Mouse (Mus musculus): Measurements from ENCODE around the gene Atp6v1b1. TPM values are rescaled to one million over a fixed set of nuclear protein-coding genes. Genes with fewer than 3 reads are reported as not detected.

Atp6v1b1 gene
- 0.22 TPM in 1 of 2 replicates, not detected in the other for polyA plus RNA-seq (2014; fragmentation: Nextera tagmentation; extraction: Ambion mirVana)

GRCm38 (mm10) chr6:83742761-83743160 is at the start of gene Atp6v1b1:
TSS of gene Atp6v1b1 (plus strand) at chr6:83742990.
- H3K9me3 ChIP-seq (replicated peaks; ENCODE audit: control insufficient read depth, low read length): no peaks in the 10 kb centered on the region
- H3K27ac ChIP-seq (replicated peaks; ENCODE audit: low read depth, low read length): no peak within 1 kb of the TSS
- no peak for ATAC-seq (replicated peaks; ENCODE audit: insufficient number of reproducible peaks, low FRiP score, low TSS enrichment, low read depth)
- no peak within 1 kb of the TSS for H3K4me3 ChIP-seq (ENCODE audit: low read depth, low read length)
- H3K9ac ChIP-seq (replicated peaks; ENCODE audit: low read length): no peak within 1 kb of the TSS
- no peak within 1 kb of the TSS for H3K4me2 ChIP-seq (ENCODE audit: low read depth, low read length)
- H3K4me1 ChIP-seq (ENCODE audit: control insufficient read depth, insufficient read depth, low read length): no peaks in the 10 kb centered on the region
- H3K27me3 ChIP-seq (ENCODE audit: control insufficient read depth, insufficient read depth, low read length): no peaks in the 10 kb centered on the region
- H3K36me3 ChIP-seq (replicated peaks; ENCODE audit: control insufficient read depth, insufficient read depth, low read depth, low read length): no peaks in the 10 kb centered on the region
- no peak for DNase-seq (ENCODE audit: low spot score)
- 56% methylated on average over 5 of the region's 5 CpGs for WGBS

- no peaks in the 10 kb centered on the region for H3K36me3 ChIP-seq (replicated peaks; ENCODE audit: control insufficient read depth, insufficient read depth, low read depth, low read length)
- H3K4me2 ChIP-seq (ENCODE audit: low read depth, low read length): no peak overlapping the region
- peaks cover 75% of the 10 kb centered on the region for H3K27me3 ChIP-seq (ENCODE audit: control insufficient read depth, insufficient read depth, low read length)
- 1% methylated on average over 9 of the region's 9 CpGs for WGBS
- no peaks in the 10 kb centered on the region for H3K4me1 ChIP-seq (ENCODE audit: control insufficient read depth, insufficient read depth, low read length)
- no peak overlapping the region for H3K9ac ChIP-seq (replicated peaks; ENCODE audit: low read length)
- H3K27ac ChIP-seq (replicated peaks; ENCODE audit: low read depth, low read length): no peak overlapping the region
- no peak overlapping the region for H3K4me3 ChIP-seq (ENCODE audit: low read depth, low read length)
- DNase-seq (ENCODE audit: low spot score): peak; percentile 90
- no peaks in the 10 kb centered on the region for H3K9me3 ChIP-seq (replicated peaks; ENCODE audit: control insufficient read depth, low read length)
- ATAC-seq (replicated peaks; ENCODE audit: insufficient number of reproducible peaks, low FRiP score, low TSS enrichment, low read depth): no peak
Measured at GRCm38 (mm10) chr6:83693835-83694234, 49.0 kb upstream of the Atp6v1b1 start.

GRCm38 (mm10) chr6:83695731-83696130 is 47.1 kb upstream of the Atp6v1b1 start:
- H3K4me3 ChIP-seq (ENCODE audit: low read depth, low read length): no peak overlapping the region
- ATAC-seq (replicated peaks; ENCODE audit: insufficient number of reproducible peaks, low FRiP score, low TSS enrichment, low read depth) (no peak), DNase-seq (ENCODE audit: low spot score) (no peak)
- H3K36me3 ChIP-seq (replicated peaks; ENCODE audit: control insufficient read depth, insufficient read depth, low read depth, low read length): no peaks in the 10 kb centered on the region
- peaks cover 86% of the 10 kb centered on the region for H3K27me3 ChIP-seq (ENCODE audit: control insufficient read depth, insufficient read depth, low read length)
- no peak overlapping the region for H3K4me2 ChIP-seq (ENCODE audit: low read depth, low read length)
- H3K9ac ChIP-seq (replicated peaks; ENCODE audit: low read length): no peak overlapping the region
- H3K27ac ChIP-seq (replicated peaks; ENCODE audit: low read depth, low read length): no peak overlapping the region
- no peaks in the 10 kb centered on the region for H3K9me3 ChIP-seq (replicated peaks; ENCODE audit: control insufficient read depth, low read length)
- H3K4me1 ChIP-seq (ENCODE audit: control insufficient read depth, insufficient read depth, low read length): no peaks in the 10 kb centered on the region
- 3% methylated on average over 3 of the region's 3 CpGs for WGBS

- no peak overlapping the region for H3K9ac ChIP-seq (replicated peaks; ENCODE audit: low read length)
- H3K27me3 ChIP-seq (ENCODE audit: control insufficient read depth, insufficient read depth, low read length): peaks cover 85% of the 10 kb centered on the region
- ATAC-seq (replicated peaks; ENCODE audit: insufficient number of reproducible peaks, low FRiP score, low TSS enrichment, low read depth) (no peak), DNase-seq (ENCODE audit: low spot score) (no peak)
- no peaks in the 10 kb centered on the region for H3K36me3 ChIP-seq (replicated peaks; ENCODE audit: control insufficient read depth, insufficient read depth, low read depth, low read length)
- no peaks in the 10 kb centered on the region for H3K9me3 ChIP-seq (replicated peaks; ENCODE audit: control insufficient read depth, low read length)
- H3K27ac ChIP-seq (replicated peaks; ENCODE audit: low read depth, low read length): no peak overlapping the region
- no peak overlapping the region for H3K4me3 ChIP-seq (ENCODE audit: low read depth, low read length)
- no peaks in the 10 kb centered on the region for H3K4me1 ChIP-seq (ENCODE audit: control insufficient read depth, insufficient read depth, low read length)
- no peak overlapping the region for H3K4me2 ChIP-seq (ENCODE audit: low read depth, low read length)
- WGBS: under 1% methylated on average over 7 of the region's 7 CpGs
Measured at GRCm38 (mm10) chr6:83696684-83697083, 46.1 kb upstream of the Atp6v1b1 start.

- H3K9me3 ChIP-seq (replicated peaks; ENCODE audit: control insufficient read depth, low read length): no peaks in the 10 kb centered on the region
- peaks cover 3% of the 10 kb centered on the region; the same call in 1 of the 2 replicates for H3K4me1 ChIP-seq (ENCODE audit: control insufficient read depth, insufficient read depth, low read length)
- no peak overlapping the region for H3K4me2 ChIP-seq (ENCODE audit: low read depth, low read length)
- no peaks in the 10 kb centered on the region for H3K36me3 ChIP-seq (replicated peaks; ENCODE audit: control insufficient read depth, insufficient read depth, low read depth, low read length)
- ATAC-seq (replicated peaks; ENCODE audit: insufficient number of reproducible peaks, low FRiP score, low TSS enrichment, low read depth): no peak
- H3K27ac ChIP-seq (replicated peaks; ENCODE audit: low read depth, low read length): no peak overlapping the region
- 1% methylated on average over 8 of the region's 8 CpGs for WGBS
- H3K4me3 ChIP-seq (ENCODE audit: low read depth, low read length): no peak overlapping the region
- peaks cover 82% of the 10 kb centered on the region for H3K27me3 ChIP-seq (ENCODE audit: control insufficient read depth, insufficient read depth, low read length)
- DNase-seq (ENCODE audit: low spot score): no peak
- H3K9ac ChIP-seq (replicated peaks; ENCODE audit: low read length): no peak overlapping the region
Measured at GRCm38 (mm10) chr6:83697932-83698331, 44.9 kb upstream of the Atp6v1b1 start.

GRCm38 (mm10) chr6:83699971-83700370 is 42.8 kb upstream of the Atp6v1b1 start:
- Histone ChIP-seq H3K27me3 (ENCODE audit: control insufficient read depth, insufficient read depth, low read length) (peaks cover 79% of the 10 kb centered on the region), H3K9me3 (replicated peaks; ENCODE audit: control insufficient read depth, low read length) (no peaks in the 10 kb centered on the region), H3K4me3 (ENCODE audit: low read depth, low read length) (no peak overlapping the region), H3K9ac (replicated peaks; ENCODE audit: low read length) (no peak overlapping the region), H3K36me3 (replicated peaks; ENCODE audit: control insufficient read depth, insufficient read depth, low read depth, low read length) (no peaks in the 10 kb centered on the region), H3K27ac (replicated peaks; ENCODE audit: low read depth, low read length) (no peak overlapping the region), H3K4me1 (ENCODE audit: control insufficient read depth, insufficient read depth, low read length) (peaks cover 3% of the 10 kb centered on the region; the same call in 1 of the 2 replicates), H3K4me2 (ENCODE audit: low read depth, low read length) (no peak overlapping the region)
- DNase-seq (ENCODE audit: low spot score) (no peak), ATAC-seq (replicated peaks; ENCODE audit: insufficient number of reproducible peaks, low FRiP score, low TSS enrichment, low read depth) (no peak)
- 3% methylated on average over 5 of the region's 5 CpGs for WGBS

GRCm38 (mm10) chr6:83701001-83701400 is 41.8 kb upstream of the Atp6v1b1 start:
- ATAC-seq (replicated peaks; ENCODE audit: insufficient number of reproducible peaks, low FRiP score, low TSS enrichment, low read depth) (no peak), DNase-seq (ENCODE audit: low spot score) (no peak)
- Histone ChIP-seq H3K9me3 (replicated peaks; ENCODE audit: control insufficient read depth, low read length) (no peaks in the 10 kb centered on the region), H3K27me3 (ENCODE audit: control insufficient read depth, insufficient read depth, low read length) (peaks cover 78% of the 10 kb centered on the region), H3K4me3 (ENCODE audit: low read depth, low read length) (no peak overlapping the region), H3K27ac (replicated peaks; ENCODE audit: low read depth, low read length) (no peak overlapping the region), H3K36me3 (replicated peaks; ENCODE audit: control insufficient read depth, insufficient read depth, low read depth, low read length) (no peaks in the 10 kb centered on the region), H3K9ac (replicated peaks; ENCODE audit: low read length) (no peak overlapping the region), H3K4me1 (ENCODE audit: control insufficient read depth, insufficient read depth, low read length) (peaks cover 3% of the 10 kb centered on the region; the same call in 1 of the 2 replicates), H3K4me2 (ENCODE audit: low read depth, low read length) (no peak overlapping the region)
- 0% methylated on average over 11 of the region's 11 CpGs for WGBS

GRCm38 (mm10) chr6:83702146-83702999 is 40.4 kb upstream of the Atp6v1b1 start:
- under 1% methylated on average over 53 of the region's 53 CpGs for WGBS
- Histone ChIP-seq H3K4me3 (ENCODE audit: low read depth, low read length) (0 out of 2 replicates have a peak overlapping the region, but pooled peaks have one; percentile 3), H3K27me3 (ENCODE audit: control insufficient read depth, insufficient read depth, low read length) (peaks cover 78% of the 10 kb centered on the region), H3K4me2 (ENCODE audit: low read depth, low read length) (peak overlapping the region; percentile 0; the same call in 1 of the 2 replicates), H3K36me3 (replicated peaks; ENCODE audit: control insufficient read depth, insufficient read depth, low read depth, low read length) (no peaks in the 10 kb centered on the region), H3K4me1 (ENCODE audit: control insufficient read depth, insufficient read depth, low read length) (peaks cover 3% of the 10 kb centered on the region; the same call in 1 of the 2 replicates), H3K9me3 (replicated peaks; ENCODE audit: control insufficient read depth, low read length) (no peaks in the 10 kb centered on the region), H3K9ac (replicated peaks; ENCODE audit: low read length) (no peak overlapping the region), H3K27ac (replicated peaks; ENCODE audit: low read depth, low read length) (no peak overlapping the region)
- DNase-seq (ENCODE audit: low spot score): peak; percentile 57
- 0 out of 2 replicates have a peak, but pooled peaks have one; percentile 29 for ATAC-seq (replicated peaks; ENCODE audit: insufficient number of reproducible peaks, low FRiP score, low TSS enrichment, low read depth)
